Mouse (Mus musculus) R1 (cell line): ENCODE data around the gene Grid2.

Experiments
- DNase-seq: peaks from one replicate; pipeline ENCODE4 v3.0.0-alpha.2; 2018; ENCODE audit warnings: low read depth, low spot score

Grid2 gene

GRCm38 (mm10) chr6:64308631-64309030, 1053.0 kb downstream of the Grid2 start:
- no peak for DNase-seq

- peak; percentile 13 for DNase-seq
Observed at GRCm38 (mm10) chr6:64313132-64313531, 1057.5 kb downstream of the Grid2 start.

GRCm38 (mm10) chr6:64326936-64327335, 1071.3 kb downstream of the Grid2 start:
- no peak for DNase-seq

- no peak for DNase-seq
Observed at GRCm38 (mm10) chr6:64327876-64328275, 1072.2 kb downstream of the Grid2 start.

- no peak for DNase-seq
Observed at GRCm38 (mm10) chr6:64398413-64399098, 1142.9 kb downstream of the Grid2 start.

GRCm38 (mm10) chr6:64427658-64428057, 1172.0 kb downstream of the Grid2 start:
- DNase-seq, result no peak

- DNase-seq, result no peak
Observed at GRCm38 (mm10) chr6:64428898-64429297, 1173.2 kb downstream of the Grid2 start.

GRCm38 (mm10) chr6:64448127-64448526, 1192.5 kb downstream of the Grid2 start:
- no peak for DNase-seq

- DNase-seq, result no peak
Observed at GRCm38 (mm10) chr6:64448864-64449355, 1193.2 kb downstream of the Grid2 start.

GRCm38 (mm10) chr6:64450770-64451169, 1195.1 kb downstream of the Grid2 start:
- DNase-seq, result no peak

GRCm38 (mm10) chr6:64479884-64480283, 1224.2 kb downstream of the Grid2 start:
- DNase-seq, result no peak

GRCm38 (mm10) chr6:64480592-64480991, 1224.9 kb downstream of the Grid2 start:
- DNase-seq, result no peak

- DNase-seq, result no peak
Observed at GRCm38 (mm10) chr6:64490313-64491067, 1234.8 kb downstream of the Grid2 start.

GRCm38 (mm10) chr6:64504394-64504793, 1248.7 kb downstream of the Grid2 start:
- no peak for DNase-seq

- no peak for DNase-seq
Observed at GRCm38 (mm10) chr6:64542168-64542567, 1286.5 kb downstream of the Grid2 start.

- no peak for DNase-seq
Observed at GRCm38 (mm10) chr6:64553645-64554044, 1298.0 kb downstream of the Grid2 start.

GRCm38 (mm10) chr6:64555220-64555619, 1299.5 kb downstream of the Grid2 start:
- no peak for DNase-seq

GRCm38 (mm10) chr6:64568599-64568998, 1312.9 kb downstream of the Grid2 start:
- DNase-seq, result peak; percentile 11

- DNase-seq, result no peak
Observed at GRCm38 (mm10) chr6:64581338-64581737, 1325.7 kb downstream of the Grid2 start.

GRCm38 (mm10) chr6:64588487-64589205, 1333.0 kb downstream of the Grid2 start:
- no peak for DNase-seq

- DNase-seq, result no peak
Observed at GRCm38 (mm10) chr6:64596261-64596660, 1340.6 kb downstream of the Grid2 start.

GRCm38 (mm10) chr6:64596835-64597234, 1341.2 kb downstream of the Grid2 start:
- DNase-seq, result no peak
